Mouse (Mus musculus) heart, adult 2 months (tissue): Measurements from ENCODE around the gene Rnf144a.

ENCODE experiments used
- CTCF ChIP-seq: fragments of 200-600 bp; IDR thresholded peaks from 2 replicates; pipeline ENCODE4 v1.8.1; 2022; ENCODE audit warnings: antibody characterized with exemption, mild to moderate bottlenecking, moderate library complexity
- EP300 ChIP-seq: fragments of 200-500 bp; IDR thresholded peaks from 2 replicates; pipeline ENCODE4 v1.6.1; 2011; ENCODE audit warnings: low read depth, low read length, control low read depth; ENCODE audit not compliant: insufficient read depth
- POLR2A ChIP-seq: fragments of 200-500 bp; IDR thresholded peaks from 2 replicates; pipeline ENCODE4 v1.6.1; 2011; ENCODE audit warnings: mild to moderate bottlenecking, low read depth, low read length, control low read depth; ENCODE audit not compliant: insufficient read depth

DNA sequence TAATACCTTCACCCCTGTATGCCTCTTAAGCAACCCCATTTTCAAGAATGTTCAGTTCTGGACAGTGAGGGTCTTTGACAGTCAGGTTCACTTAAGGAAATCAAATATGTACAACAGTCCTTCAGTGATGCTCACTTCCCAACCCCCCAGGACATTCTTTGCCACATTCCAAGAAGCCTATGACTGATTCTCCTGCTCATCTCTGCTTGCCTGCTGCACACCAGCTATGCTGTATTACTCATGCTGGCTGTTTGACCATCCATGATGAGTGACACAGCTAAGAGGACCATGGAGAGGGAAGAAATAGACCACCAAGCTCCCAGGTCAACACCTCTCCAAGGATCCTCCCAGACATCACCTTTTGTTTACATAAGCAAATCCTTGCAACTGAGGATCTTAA lies 75.2 kb downstream of the Rnf144a start:
- TF ChIP-seq POLR2A: no peak
- TF ChIP-seq CTCF: no peak
- no peak for TF ChIP-seq EP300
